Mouse (Mus musculus): ENCODE results near the gene Gm3591.
"Not testable (repeated sequence)": the region's sequence is repeated elsewhere in the genome, so short reads cannot be mapped to it uniquely, and the experiment has no call there.

The Gm3591 gene

DNA sequence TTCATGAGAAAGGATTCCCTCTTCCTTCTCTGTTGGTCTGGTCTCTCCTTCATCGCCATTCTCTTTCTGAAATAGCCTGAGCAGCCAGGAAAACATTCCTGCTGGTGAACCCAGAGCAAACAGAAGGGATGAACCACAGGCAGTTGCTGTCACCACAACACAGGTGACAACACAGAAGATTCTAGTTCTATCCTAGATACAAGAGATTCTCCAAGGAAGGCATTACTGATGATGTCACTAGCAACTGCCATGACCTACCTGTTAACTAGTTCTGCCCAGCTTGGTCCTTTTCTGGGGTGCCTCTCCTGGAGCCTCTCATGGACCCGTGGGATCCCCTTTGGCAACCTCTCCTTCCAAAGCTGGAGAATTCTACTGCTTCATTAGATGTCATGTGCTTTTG lies at the start of gene Gm3591:
Gene Gm3591 (minus strand): TSS at position 101 of the 400 bp plus-strand sequence.
- DNase-seq (ENCODE audit: low spot score in 2 of 2): not testable (repeated sequence)

DNA sequence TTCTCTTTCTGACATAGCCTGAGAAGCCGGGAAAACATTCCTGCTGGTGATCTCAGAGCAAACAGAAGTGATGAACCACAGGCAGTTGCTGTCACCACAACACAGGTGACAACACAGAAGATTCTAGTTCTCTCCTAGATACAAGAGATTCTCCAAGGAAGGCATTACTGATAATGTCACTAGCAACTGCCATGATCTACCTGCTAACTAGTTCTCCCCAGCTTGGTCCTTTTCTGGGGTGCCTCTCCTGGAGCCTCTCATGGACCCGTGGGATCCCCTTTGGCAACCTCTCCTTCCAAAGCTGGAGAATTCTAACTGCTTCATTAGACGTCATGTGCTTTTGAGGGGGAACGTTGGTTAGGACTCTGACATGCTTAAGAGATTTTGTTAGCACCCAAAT lies 32.2 kb upstream of the Gm3591 start, which contains the start of gene Gm3594:
Gene Gm3594 (minus strand): TSS at position 101 of the 400 bp plus-strand sequence.
- DNase-seq (ENCODE audit: low spot score in 2 of 2): not testable (repeated sequence)

- DNase-seq (ENCODE audit: low spot score in 2 of 2): not testable (repeated sequence)
These were observed 28.5 kb upstream of the Gm3591 start for GRCm38 (mm10) chr14:6440774-6441173.

DNA sequence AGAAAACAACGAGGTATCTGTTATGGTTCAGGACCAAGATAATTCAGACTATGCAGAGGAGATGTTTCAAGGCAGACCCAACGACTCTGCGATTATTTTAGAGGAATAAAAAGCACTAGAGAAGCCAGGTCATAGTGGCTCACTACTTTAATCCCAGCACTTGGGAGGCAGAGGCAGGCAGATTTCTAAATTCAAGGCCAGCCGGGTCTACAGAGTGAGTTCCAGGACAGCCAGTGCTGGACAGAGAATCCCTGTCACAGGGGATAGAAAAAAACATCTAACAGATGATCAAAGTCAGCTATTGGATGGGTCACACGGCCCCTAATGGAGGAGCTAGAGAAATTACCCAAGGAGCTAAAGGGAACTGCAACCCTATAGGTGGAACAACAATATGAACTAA lies 27.9 kb upstream of the Gm3591 start:
- DNase-seq (ENCODE audit: low spot score in 2 of 2): not testable (repeated sequence)

DNA sequence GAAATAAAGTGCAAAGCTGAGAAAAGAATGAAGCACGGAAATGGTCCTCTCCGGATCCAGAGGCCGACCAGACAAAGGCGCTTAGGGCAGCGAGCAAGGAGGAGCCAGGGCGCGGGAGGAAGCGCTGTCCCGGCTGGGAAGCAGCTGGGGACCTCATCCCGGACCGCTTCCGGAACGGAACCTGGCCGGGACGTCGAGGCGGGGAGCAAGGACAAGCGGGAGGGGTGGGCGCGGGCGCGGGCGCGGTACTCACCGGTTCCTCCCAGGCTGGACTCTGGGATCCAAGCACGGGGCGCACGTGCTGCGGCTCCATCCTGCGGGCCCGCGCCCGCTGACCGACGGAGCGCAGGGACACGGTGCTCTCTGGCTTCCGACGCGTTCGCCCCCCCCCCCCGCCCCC lies 14.5 kb upstream of the Gm3591 start:
- peak in 1 of 2 experiments; percentile 4 for DNase-seq (ENCODE audit: low spot score in 2 of 2)

GRCm38 (mm10) chr14:6426353-6426752 lies 14.1 kb upstream of the Gm3591 start:
- not testable (repeated sequence) for DNase-seq (ENCODE audit: low spot score in 2 of 2)

GRCm38 (mm10) chr14:6390219-6390618 lies 22.1 kb downstream of the Gm3591 start, which contains the start of gene Gm16440:
TSS of gene Gm16440 (minus strand) at chr14:6390319.
- not testable (repeated sequence) for DNase-seq (ENCODE audit: low spot score in 2 of 2)
